In genomic region chr3:85827283-85827682, GRCm38 (mm10) we compare ENCODE assay signal across 23 mouse cellular contexts. TPM values are rescaled to one million over a fixed set of nuclear protein-coding genes. Genes with fewer than 3 reads are reported as not detected.
DNase-seq lines count a peak whose midpoint lies in the region; ATAC-seq lines count a peak whose summit lies in the region.
"Had no signal": no experiment of that assay in that cellular context is flagged by ENCODE, and none has a peak within 500 bp of the region (broad histone marks: within the 10 kb centered on the region; RNA-seq: fewer than 3 reads in every experiment).

No protein-coding gene starts in this region.

- 0 out of 2 replicates have a peak overlapping the region, but pooled peaks have one; percentile 35 for H3K9ac ChIP-seq in kidney, embryonic 16.5 days (replicated peaks; ENCODE audit: low read length)
- H3K9ac ChIP-seq in intestine, embryonic 16.5 days (ENCODE audit: low read depth, low read length) = no peak overlapping the region
- H3K9ac ChIP-seq: limb, embryonic 13.5 days; liver, embryonic 15.5 days; stomach, embryonic 15.5 days had no signal

- H3K4me2 ChIP-seq in kidney, embryonic 16.5 days (replicated peaks; ENCODE audit: low read depth, low read length) = no peak overlapping the region; the same call in 1 of the 2 replicates
- no peak overlapping the region for H3K4me2 ChIP-seq in intestine, embryonic 16.5 days (ENCODE audit: low read depth, low read length)
- H3K4me2 ChIP-seq: limb, embryonic 13.5 days; liver, embryonic 15.5 days; midbrain, embryonic 11.5 days; stomach, embryonic 15.5 days had no signal

- no peaks in the 10 kb centered on the region for H3K36me3 ChIP-seq in kidney, embryonic 16.5 days (ENCODE audit: insufficient read depth, low read length)
- H3K36me3 ChIP-seq in intestine, embryonic 16.5 days (ENCODE audit: control insufficient read depth, insufficient read depth, low read length) = no peaks in the 10 kb centered on the region
- H3K36me3 ChIP-seq: hindbrain, embryonic 10.5 days; limb, embryonic 13.5 days; liver, embryonic 15.5 days; stomach, embryonic 15.5 days had no signal

- H3K27ac ChIP-seq in kidney, embryonic 16.5 days (ENCODE audit: low read length) = peak overlapping the region; percentile 85
- H3K27ac ChIP-seq in intestine, embryonic 16.5 days (ENCODE audit: low read length) = no peak overlapping the region
- H3K27ac ChIP-seq: hindbrain, embryonic 10.5 days; hindbrain, postnatal 0 days; limb, embryonic 13.5 days; liver, embryonic 15.5 days; macrophage; stomach, embryonic 15.5 days had no signal

- no peak overlapping the region for H3K4me3 ChIP-seq in kidney, embryonic 16.5 days (ENCODE audit: low read length)
- H3K4me3 ChIP-seq in intestine, embryonic 16.5 days (ENCODE audit: low read length) = no peak overlapping the region
- H3K4me3 ChIP-seq: hindbrain, embryonic 10.5 days; limb, embryonic 13.5 days; liver, embryonic 15.5 days; stomach, embryonic 15.5 days had no signal

- no peaks in the 10 kb centered on the region for H3K27me3 ChIP-seq in kidney, embryonic 16.5 days (ENCODE audit: insufficient read depth, low read length)
- H3K27me3 ChIP-seq in intestine, embryonic 16.5 days (replicated peaks; ENCODE audit: control insufficient read depth, insufficient read depth, low read length) = no peaks in the 10 kb centered on the region
- H3K27me3 ChIP-seq: CH12.LX; limb, embryonic 13.5 days; liver, embryonic 15.5 days; stomach, embryonic 15.5 days had no signal

- peak; percentile 8 to 24 for DNase-seq in cerebellum, postnatal 25 days
- peak; percentile 16 for DNase-seq in kidney, adult 11 months
- DNase-seq in kidney, adult 8-10 months = no peak
- DNase-seq in heart, adult 9 months (ENCODE audit: low spot score in 2 of 2) = peak; percentile 23 to 34
- no peak for DNase-seq in adrenal gland, postnatal 14 days
- DNase-seq: cerebellum, adult 9-11 months; embryo, embryonic 11 days; retina, postnatal 1 day; thymus, adult 18-20 months had no signal

- H3K9me3 ChIP-seq in kidney, embryonic 16.5 days (ENCODE audit: low read length) = peaks cover 3% of the 10 kb centered on the region; the same call in 1 of the 2 replicates
- no peaks in the 10 kb centered on the region for H3K9me3 ChIP-seq in intestine, embryonic 16.5 days (ENCODE audit: control insufficient read depth, low read length)
- H3K9me3 ChIP-seq: hindbrain, embryonic 10.5 days; limb, embryonic 13.5 days; liver, embryonic 15.5 days; stomach, embryonic 15.5 days had no signal

- ATAC-seq in cerebellum, adult (ENCODE audit: insufficient number of reproducible peaks, low FRiP score, low TSS enrichment) = no peak
- peak; percentile 24; the same call in 1 of the 2 replicates for ATAC-seq in kidney, embryonic 16.5 days (ENCODE audit: low FRiP score, low TSS enrichment)
- no peak for ATAC-seq in intestine, embryonic 16.5 days
- ATAC-seq: forebrain, embryonic 16.5 days; hindbrain, postnatal 0 days had no signal

- H3K4me1 ChIP-seq in kidney, embryonic 16.5 days (ENCODE audit: insufficient read depth, low read length) = peaks cover 18% of the 10 kb centered on the region
- no peaks in the 10 kb centered on the region for H3K4me1 ChIP-seq in intestine, embryonic 16.5 days (ENCODE audit: control insufficient read depth, insufficient read depth, low read length)
- H3K4me1 ChIP-seq: liver, embryonic 15.5 days; stomach, embryonic 15.5 days had no signal

- WGBS in kidney, embryonic 16.5 days = 38% methylated on average over 4 of the region's 4 CpGs
- WGBS in intestine, embryonic 16.5 days = 68% methylated on average over 4 of the region's 4 CpGs

RNA-seq across cellular contexts. Expression of gene Fam160a1, which starts 10.2 kb away (rescaled TPM):
- polyA plus RNA-seq in kidney, embryonic 16.5 days (2015; fragmentation: Nextera tagmentation; extraction: Ambion mirVana) = 6.1 and 6.7 TPM in 2 replicates
- 3.5 and 3.8 TPM in 2 replicates for polyA plus RNA-seq in intestine, embryonic 16.5 days (2015; fragmentation: Nextera tagmentation; extraction: Ambion mirVana)
- total RNA-seq in adrenal gland, postnatal 14 days (2021) = 5.9 and 6.9 TPM in 2 replicates
- total RNA-seq: granulocyte monocyte progenitor cell, adult 5-6 weeks; MEL had no signal
- polyA plus RNA-seq: macrophage had no signal

Comparison
In these comparisons a context has a peak if more than half of its experiments do, and no peak if none do; other contexts are left out.
1. DNase-seq: peak in cerebellum, postnatal 25 days (2 of 2), kidney, adult 11 months (single experiment) and heart, adult 9 months (2 of 2); none in kidney, adult 8-10 months (0 of 2) and adrenal gland, postnatal 14 days (single experiment).